Mouse (Mus musculus): ENCODE results near the gene A630095N17Rik. TPM values are rescaled to one million over a fixed set of nuclear protein-coding genes. Genes with fewer than 3 reads are reported as not detected.

Gene A630095N17Rik
- total and polyA plus RNA-seq, 3 experiments, result 0.30 to 0.74 (median 0.74) TPM

- Histone ChIP-seq H3K27me3 (replicated peaks) (peaks cover 6% of the 10 kb centered on the region), H3K36me3 (replicated peaks in 1 of 2; ENCODE audit: control insufficient read depth in 1 of 2, insufficient read depth in 1 of 2, low read length in 1 of 2) (peaks cover 16 to 43% of the 10 kb centered on the region in 2 experiments), H3K9ac (ENCODE audit: insufficient read depth, low read depth) (no peak overlapping the region), H3K27ac (ENCODE audit: insufficient read depth, low read depth) (no peak overlapping the region), H3K4me3 (replicated peaks in 1 of 3; ENCODE audit: low read depth in 2 of 3, low read length in 2 of 3, poor library complexity in 1 of 3) (no peak overlapping the region), H3K79me2 (replicated peaks; ENCODE audit: control insufficient read depth, extremely low read depth, insufficient read depth, poor library complexity, severe bottlenecking) (no peaks in the 10 kb centered on the region), H3K4me1 (ENCODE audit: control insufficient read depth in 1 of 2, insufficient read depth in 2 of 2) (peaks cover 6 to 26% of the 10 kb centered on the region in 2 experiments), H3K9me3 (replicated peaks; ENCODE audit: low read length) (no peaks in the 10 kb centered on the region), H3K4me2 (ENCODE audit: insufficient read depth, low read depth, poor library complexity, severe bottlenecking) (no peak overlapping the region)
- dilution Hi-C loops (cut with MboI; ENCODE audit: extremely low pct_ligation_motif_present, extremely low pct_unique_long_range_greater_than_20kb, low sequenced_read_pairs) (no loop called here), in situ Hi-C loops (cut with MboI; ENCODE audit: low pct_ligation_motif_present, low pct_unique_long_range_greater_than_20kb, low sequenced_read_pairs) (no loop called here)
- TF ChIP-seq MAX (IDR thresholded peaks at IDR 0.05; ENCODE audit: low read length) (no peak), HCFC1 (IDR thresholded peaks at IDR 0.05; ENCODE audit: low read depth, low read length) (no peak)
- no peak for DNase-seq (ENCODE audit: extremely low read depth)
Observed at GRCm38 (mm10) chr1:75248041-75248772, 16.3 kb upstream of the A630095N17Rik start.

- no peak overlapping the region for H3K4me2 ChIP-seq (ENCODE audit: insufficient read depth, low read depth, poor library complexity, severe bottlenecking)
- no peak for DNase-seq (ENCODE audit: extremely low read depth)
- in situ Hi-C loops (cut with MboI; ENCODE audit: low pct_ligation_motif_present, low pct_unique_long_range_greater_than_20kb, low sequenced_read_pairs), result no loop called here
- dilution Hi-C loops (cut with MboI; ENCODE audit: extremely low pct_ligation_motif_present, extremely low pct_unique_long_range_greater_than_20kb, low sequenced_read_pairs), result no loop called here
- H3K4me3 ChIP-seq (replicated peaks in 1 of 3; ENCODE audit: low read depth in 2 of 3, low read length in 2 of 3, poor library complexity in 1 of 3), result no peak overlapping the region
- H3K27me3 ChIP-seq (replicated peaks), result peaks cover 1% of the 10 kb centered on the region
- TF ChIP-seq USF1 (IDR thresholded peaks at IDR 0.05; ENCODE audit: low read depth, low read length), result no peak
- H3K4me1 ChIP-seq (ENCODE audit: control insufficient read depth in 1 of 2, insufficient read depth in 2 of 2), result peaks cover 6 to 26% of the 10 kb centered on the region in 2 experiments
- H3K79me2 ChIP-seq (replicated peaks; ENCODE audit: control insufficient read depth, extremely low read depth, insufficient read depth, poor library complexity, severe bottlenecking), result no peaks in the 10 kb centered on the region
- H3K36me3 ChIP-seq (replicated peaks in 1 of 2; ENCODE audit: control insufficient read depth in 1 of 2, insufficient read depth in 1 of 2, low read length in 1 of 2), result peaks cover 21 to 51% of the 10 kb centered on the region in 2 experiments
- H3K9me3 ChIP-seq (replicated peaks; ENCODE audit: low read length), result no peaks in the 10 kb centered on the region
- H3K9ac ChIP-seq (ENCODE audit: insufficient read depth, low read depth), result no peak overlapping the region
- no peak overlapping the region for H3K27ac ChIP-seq (ENCODE audit: insufficient read depth, low read depth)
Observed at GRCm38 (mm10) chr1:75247071-75247930, 15.4 kb upstream of the A630095N17Rik start.

GRCm38 (mm10) chr1:75244836-75245235, 12.9 kb upstream of the A630095N17Rik start:
- Histone ChIP-seq H3K36me3 (replicated peaks in 1 of 2; ENCODE audit: control insufficient read depth in 1 of 2, insufficient read depth in 1 of 2, low read length in 1 of 2) (peaks cover 31 to 70% of the 10 kb centered on the region in 2 experiments), H3K27me3 (replicated peaks) (no peaks in the 10 kb centered on the region), H3K4me1 (ENCODE audit: control insufficient read depth in 1 of 2, insufficient read depth in 2 of 2) (peaks cover 0 to 11% of the 10 kb centered on the region in 2 experiments; a peak in 2 of 4 replicates), H3K9me3 (replicated peaks; ENCODE audit: low read length) (no peaks in the 10 kb centered on the region), H3K4me2 (ENCODE audit: insufficient read depth, low read depth, poor library complexity, severe bottlenecking) (no peak overlapping the region), H3K9ac (ENCODE audit: insufficient read depth, low read depth) (no peak overlapping the region), H3K79me2 (replicated peaks; ENCODE audit: control insufficient read depth, extremely low read depth, insufficient read depth, poor library complexity, severe bottlenecking) (no peaks in the 10 kb centered on the region), H3K27ac (ENCODE audit: insufficient read depth, low read depth) (no peak overlapping the region), H3K4me3 (replicated peaks in 1 of 3; ENCODE audit: low read depth in 2 of 3, low read length in 2 of 3, poor library complexity in 1 of 3) (no peak overlapping the region)
- dilution Hi-C loops (cut with MboI; ENCODE audit: extremely low pct_ligation_motif_present, extremely low pct_unique_long_range_greater_than_20kb, low sequenced_read_pairs), result no loop called here
- DNase-seq (ENCODE audit: extremely low read depth), result no peak
- in situ Hi-C loops (cut with MboI; ENCODE audit: low pct_ligation_motif_present, low pct_unique_long_range_greater_than_20kb, low sequenced_read_pairs), result no loop called here
- TF ChIP-seq UBTF (IDR thresholded peaks at IDR 0.05; ENCODE audit: low read depth, low read length) (no peak), HCFC1 (IDR thresholded peaks at IDR 0.05; ENCODE audit: low read depth, low read length) (peak; percentile 79)
